Mouse (Mus musculus) limb, embryonic 11.5 days (tissue): ENCODE data around the gene Acta2. TPM values are rescaled to one million over a fixed set of nuclear protein-coding genes. Genes with fewer than 3 reads are reported as not detected.

Experiments
- ATAC-seq: fragments of 200-750 bp; cut with Nextera tagmentation; 2 replicates; pipeline ENCODE4 v1.8.0; 2017; ENCODE audit warnings: low read depth; ENCODE audit not compliant: insufficient number of reproducible peaks, low FRiP score, low TSS enrichment
- DNase-seq: peaks from one replicate; pipeline ENCODE4 v3.0.0-alpha.2; 2015; ENCODE audit warnings: low spot score
- H3K27ac ChIP-seq: fragments of 300-500 bp; sonication (generic); replicated peaks from 2 replicates; pipeline ENCODE4 v1.5.1; 2014; ENCODE audit warnings: low read depth, mild to moderate bottlenecking, low read length
- H3K27me3 ChIP-seq: fragments of 300-500 bp; sonication (generic); 2 replicates; pipeline ENCODE4 v1.6.1; 2014; ENCODE audit warnings: mild to moderate bottlenecking, low read length, mixed read lengths; ENCODE audit not compliant: control insufficient read depth, insufficient read depth
- H3K36me3 ChIP-seq: fragments of 300-500 bp; sonication (generic); 2 replicates; pipeline ENCODE4 v1.6.1; 2014; ENCODE audit warnings: mild to moderate bottlenecking, low read length, moderate library complexity, mixed read lengths; ENCODE audit not compliant: control insufficient read depth, insufficient read depth
- H3K4me1 ChIP-seq: fragments of 300-500 bp; sonication (generic); 2 replicates; pipeline ENCODE4 v1.6.1; 2014; ENCODE audit warnings: low read length, mixed read lengths; ENCODE audit not compliant: control insufficient read depth, insufficient read depth
- H3K4me2 ChIP-seq: fragments of 300-500 bp; sonication (generic); 2 replicates; pipeline ENCODE4 v1.6.1; 2014; ENCODE audit warnings: low read depth, mild to moderate bottlenecking, moderate library complexity; ENCODE audit not compliant: severe bottlenecking
- H3K4me3 ChIP-seq: fragments of 300-500 bp; sonication (generic); 2 replicates; pipeline ENCODE4 v1.5.1; 2014; ENCODE audit warnings: low read depth, low read length
- H3K9ac ChIP-seq: fragments of 300-500 bp; sonication (generic); 2 replicates; pipeline ENCODE4 v1.6.1; 2014; ENCODE audit warnings: mild to moderate bottlenecking, low read length
- H3K9me3 ChIP-seq: fragments of 300-500 bp; sonication (generic); 2 replicates; pipeline ENCODE4 v1.6.1; 2016; ENCODE audit warnings: low read length; ENCODE audit not compliant: control insufficient read depth
- WGBS: fragments of 180-500 bp; shearing (Covaris S2); extraction: QIAGEN DNeasy Blood & Tissue Kit; methylation state at CpG from one replicate; pipeline ENCODE4 v1.1.7; 2014; 5-methylcytosine and 5-hydroxymethylcytosine counted together
- polyA plus RNA-seq: library from polyadenylated mRNA; unstranded; fragments of >200 nt; fragmentation: Nextera tagmentation; extraction: Ambion mirVana; gene quantifications from 2 replicates; pipeline ENCODE4 v1.2.1, GENCODE M21; 2014

Acta2 gene
- polyA plus RNA-seq, 1 experiment from 2014 or later: 48.5 TPM

DNA sequence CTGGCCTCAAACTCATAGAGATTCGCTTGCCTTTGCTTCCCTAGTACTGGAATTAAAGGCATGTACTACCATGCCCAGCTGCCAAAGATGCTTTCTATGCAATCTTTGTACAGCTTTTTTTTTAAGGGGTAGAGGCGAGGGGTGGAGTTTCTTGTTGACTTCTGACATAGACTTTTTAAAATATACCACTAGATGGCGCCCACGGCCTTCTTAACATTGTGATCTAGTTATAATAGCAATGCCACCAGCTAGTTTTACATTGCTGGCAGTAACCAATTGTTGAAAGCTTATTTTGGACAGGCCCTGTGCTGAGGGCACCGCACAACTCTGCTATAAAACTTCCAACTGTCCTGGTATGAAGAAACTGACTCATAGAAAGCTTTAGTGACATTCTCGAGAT is 11.3 kb downstream of the Acta2 start:
- Histone ChIP-seq H3K27ac (no peak overlapping the region), H3K36me3 (no peaks in the 10 kb centered on the region), H3K9ac (no peak overlapping the region), H3K4me3 (no peak overlapping the region), H3K4me2 (no peak overlapping the region), H3K9me3 (no peaks in the 10 kb centered on the region), H3K27me3 (no peaks in the 10 kb centered on the region), H3K4me1 (no peaks in the 10 kb centered on the region)
- DNase-seq (peak; percentile 71), ATAC-seq (no peak)
- whole genome bisulfite sequencing: 18% methylated on average over 6 of the region's 6 CpGs

GRCm38 (mm10) chr19:34242925-34243324 is 12.5 kb downstream of the Acta2 start:
- Histone ChIP-seq H3K4me1 (no peaks in the 10 kb centered on the region), H3K27ac (no peak overlapping the region), H3K9ac (no peak overlapping the region), H3K36me3 (no peaks in the 10 kb centered on the region), H3K4me3 (no peak overlapping the region), H3K4me2 (no peak overlapping the region), H3K27me3 (no peaks in the 10 kb centered on the region), H3K9me3 (no peaks in the 10 kb centered on the region)
- ATAC-seq (no peak), DNase-seq (no peak)

DNA sequence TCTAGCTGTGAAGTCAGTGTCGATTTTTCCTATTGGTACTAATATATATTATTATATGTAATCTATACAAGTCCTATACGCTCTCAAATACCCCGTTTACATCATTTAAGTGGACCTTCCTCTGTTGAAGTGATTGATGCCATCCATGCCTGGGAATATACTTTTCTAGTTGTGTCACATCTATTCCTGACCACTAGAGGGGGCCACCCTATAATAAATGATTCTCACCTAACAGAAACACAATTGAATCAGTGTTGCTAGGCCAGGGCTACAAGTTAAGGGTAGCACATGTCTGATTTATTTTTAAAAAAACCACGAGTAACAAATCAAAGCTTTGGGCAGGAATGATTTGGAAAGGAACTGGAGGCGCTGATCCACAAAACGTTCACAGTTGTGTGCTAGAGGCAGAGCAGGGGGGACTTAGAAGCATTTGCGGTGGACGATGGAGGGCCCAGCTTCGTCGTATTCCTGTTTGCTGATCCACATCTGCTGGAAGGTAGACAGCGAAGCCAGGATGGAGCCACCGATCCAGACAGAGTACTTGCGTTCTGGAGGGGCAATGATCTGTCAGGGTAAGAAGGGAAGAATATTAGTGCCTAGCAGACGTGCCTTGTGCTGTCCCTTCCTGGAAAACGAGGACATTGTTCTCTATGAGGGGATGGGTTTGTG is 14.0 kb downstream of the Acta2 start:
- no peaks in the 10 kb centered on the region for H3K36me3 ChIP-seq
- no peaks in the 10 kb centered on the region for H3K27me3 ChIP-seq
- no peaks in the 10 kb centered on the region for H3K4me1 ChIP-seq
- H3K9ac ChIP-seq: no peak overlapping the region
- 68% methylated on average over 15 of the region's 15 CpGs for WGBS
- no peak for ATAC-seq
- no peak overlapping the region for H3K4me2 ChIP-seq
- no peak overlapping the region for H3K27ac ChIP-seq
- no peaks in the 10 kb centered on the region for H3K9me3 ChIP-seq
- no peak overlapping the region for H3K4me3 ChIP-seq
- DNase-seq: no peak

DNA sequence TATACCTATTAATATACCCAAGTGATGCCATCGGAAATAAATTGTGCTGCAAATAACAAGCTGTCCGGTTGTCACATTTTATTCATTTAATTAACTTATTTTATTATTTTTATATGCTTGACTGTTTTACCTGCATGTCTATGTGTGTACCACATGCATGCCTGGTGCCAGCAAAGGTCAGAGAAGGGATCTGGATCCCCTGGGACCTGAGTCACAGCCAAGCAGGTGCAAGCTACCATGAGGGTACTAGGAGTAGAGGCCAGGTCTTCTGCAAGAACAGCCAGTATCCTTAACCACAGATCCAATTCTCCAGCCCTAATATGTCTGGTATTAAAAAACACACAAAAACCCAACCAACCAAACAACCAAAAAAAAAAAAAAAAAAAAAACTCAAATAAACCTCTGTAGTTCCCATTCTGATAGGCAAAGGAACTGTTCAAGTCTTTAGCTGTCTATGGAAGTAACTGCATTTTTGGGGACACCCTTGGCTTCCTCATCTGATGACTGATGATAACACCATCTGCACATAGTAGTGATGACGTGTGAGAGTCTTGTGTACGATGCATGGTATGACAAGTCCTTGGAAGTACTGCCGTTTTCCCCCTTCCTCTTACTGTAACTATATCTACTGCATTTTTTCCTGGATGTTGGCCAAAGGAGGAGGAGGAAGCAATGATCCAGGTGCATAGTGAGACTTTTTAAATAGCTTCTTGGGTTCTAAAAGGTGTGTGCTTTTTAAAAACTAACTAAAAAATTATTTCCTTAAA is 14.9 kb downstream of the Acta2 start:
- no peak for DNase-seq

GRCm38 (mm10) chr19:34237746-34238145 is 17.6 kb downstream of the Acta2 start:
- ATAC-seq: no peak
- H3K9ac ChIP-seq: no peak overlapping the region
- DNase-seq: no peak
- H3K9me3 ChIP-seq: no peaks in the 10 kb centered on the region
- no peak overlapping the region for H3K4me2 ChIP-seq
- no peaks in the 10 kb centered on the region for H3K27me3 ChIP-seq
- no peak overlapping the region for H3K27ac ChIP-seq
- no peaks in the 10 kb centered on the region for H3K36me3 ChIP-seq
- H3K4me1 ChIP-seq: no peaks in the 10 kb centered on the region
- no peak overlapping the region for H3K4me3 ChIP-seq
- WGBS: 94% methylated on average over 2 of the region's 2 CpGs

More for the DNA sequence above, 14.9 kb downstream of the Acta2 start:
- ATAC-seq: no peak
- Histone ChIP-seq H3K36me3 (no peaks in the 10 kb centered on the region), H3K4me1 (no peaks in the 10 kb centered on the region), H3K9me3 (no peaks in the 10 kb centered on the region), H3K27me3 (no peaks in the 10 kb centered on the region), H3K27ac (no peak overlapping the region), H3K4me3 (no peak overlapping the region), H3K4me2 (no peak overlapping the region), H3K9ac (no peak overlapping the region)
- WGBS: 89% methylated on average over 5 of the region's 5 CpGs

- H3K4me1 ChIP-seq: 0 out of 2 replicates have a peak, but pooled peaks cover 5% of the 10 kb centered on the region
- no peak overlapping the region for H3K4me3 ChIP-seq
- WGBS: 97% methylated on average over 3 of the region's 3 CpGs
- H3K27me3 ChIP-seq: no peaks in the 10 kb centered on the region
- no peak overlapping the region for H3K27ac ChIP-seq
- H3K9me3 ChIP-seq: no peaks in the 10 kb centered on the region
- no peaks in the 10 kb centered on the region for H3K36me3 ChIP-seq
- ATAC-seq (no peak), DNase-seq (no peak)
- H3K9ac ChIP-seq: no peak overlapping the region
- no peak overlapping the region for H3K4me2 ChIP-seq
Measured at GRCm38 (mm10) chr19:34236049-34236448, 19.3 kb downstream of the Acta2 start.

- WGBS: 67% methylated on average over 14 of the region's 14 CpGs
- H3K4me1 ChIP-seq: 0 out of 2 replicates have a peak, but pooled peaks cover 5% of the 10 kb centered on the region
- DNase-seq: no peak
- ATAC-seq: no peak
- H3K27ac ChIP-seq: no peak overlapping the region
- H3K4me2 ChIP-seq: no peak overlapping the region
- H3K9ac ChIP-seq: no peak overlapping the region
- no peak overlapping the region for H3K4me3 ChIP-seq
- no peaks in the 10 kb centered on the region for H3K36me3 ChIP-seq
- H3K27me3 ChIP-seq: no peaks in the 10 kb centered on the region
- no peaks in the 10 kb centered on the region for H3K9me3 ChIP-seq
Measured at GRCm38 (mm10) chr19:34233944-34234343, 21.4 kb downstream of the Acta2 start.

GRCm38 (mm10) chr19:34232326-34232725 is 23.1 kb downstream of the Acta2 start:
- H3K9me3 ChIP-seq: no peaks in the 10 kb centered on the region
- DNase-seq (no peak), ATAC-seq (no peak)
- H3K27ac ChIP-seq: no peak overlapping the region
- 0 out of 2 replicates have a peak, but pooled peaks cover 5% of the 10 kb centered on the region for H3K4me1 ChIP-seq
- H3K36me3 ChIP-seq: no peaks in the 10 kb centered on the region
- 56% methylated on average over 5 of the region's 5 CpGs for WGBS
- no peak overlapping the region for H3K4me3 ChIP-seq
- no peak overlapping the region for H3K4me2 ChIP-seq
- no peak overlapping the region for H3K9ac ChIP-seq
- H3K27me3 ChIP-seq: no peaks in the 10 kb centered on the region
